Mouse (Mus musculus) hindbrain, embryonic 13.5 days (tissue): ENCODE data around the gene Arfgef3. TPM values are rescaled to one million over a fixed set of nuclear protein-coding genes. Genes with fewer than 3 reads are reported as not detected.
A peak's percentile ranks its signal among the peaks of the same experiment; 100 is the strongest.
"Not testable (repeated sequence)": the region's sequence is repeated elsewhere in the genome, so short reads cannot be mapped to it uniquely, and the experiment has no call there.

Experiments used
- ATAC-seq: fragments of 200-750 bp; cut with Nextera tagmentation; 2 replicates; pipeline ENCODE4 v1.8.0; 2017; ENCODE audit warnings: moderate TSS enrichment; ENCODE audit not compliant: low FRiP score
- H3K27ac ChIP-seq: fragments of 300-500 bp; sonication (generic); 2 replicates; pipeline ENCODE4 v1.5.1; 2015; ENCODE audit warnings: inconsistent platforms, mild to moderate bottlenecking, moderate library complexity
- H3K27me3 ChIP-seq: fragments of 300-500 bp; sonication (generic); 2 replicates; pipeline ENCODE4 v1.6.1; 2015; ENCODE audit warnings: mild to moderate bottlenecking, inconsistent platforms
- H3K36me3 ChIP-seq: fragments of 300-500 bp; sonication (generic); 2 replicates; pipeline ENCODE4 v1.6.1; 2015; ENCODE audit warnings: mild to moderate bottlenecking, inconsistent platforms
- H3K4me1 ChIP-seq: fragments of 300-500 bp; sonication (generic); replicated peaks from 2 replicates; pipeline ENCODE4 v1.6.1; 2015; ENCODE audit warnings: inconsistent platforms
- H3K4me2 ChIP-seq: fragments of 300-500 bp; sonication (generic); 2 replicates; pipeline ENCODE4 v1.6.1; 2015; ENCODE audit warnings: inconsistent platforms, mild to moderate bottlenecking, moderate library complexity
- H3K4me3 ChIP-seq: fragments of 300-500 bp; sonication (generic); 2 replicates; pipeline ENCODE4 v1.5.1; 2015; ENCODE audit warnings: mild to moderate bottlenecking, inconsistent platforms
- H3K9ac ChIP-seq: fragments of 300-500 bp; sonication (generic); 2 replicates; pipeline ENCODE4 v1.6.1; 2015; ENCODE audit warnings: mild to moderate bottlenecking, inconsistent platforms
- H3K9me3 ChIP-seq: fragments of 300-500 bp; sonication (generic); 2 replicates; pipeline ENCODE4 v1.6.1; 2016; ENCODE audit warnings: inconsistent platforms
- WGBS: fragments of 180-500 bp; shearing (Covaris S2); methylation state at CpG from one replicate; pipeline ENCODE4 v1.1.7; 2015; 5-methylcytosine and 5-hydroxymethylcytosine counted together
- polyA plus RNA-seq: library from polyadenylated mRNA; unstranded; fragments of >200 nt; fragmentation: Nextera tagmentation; extraction: Ambion mirVana; gene quantifications from 2 replicates; pipeline ENCODE4 v1.2.1, GENCODE M21; 2015

Gene Arfgef3
- polyA plus RNA-seq, 1 experiment from 2014 or later: 5.1 TPM

DNA sequence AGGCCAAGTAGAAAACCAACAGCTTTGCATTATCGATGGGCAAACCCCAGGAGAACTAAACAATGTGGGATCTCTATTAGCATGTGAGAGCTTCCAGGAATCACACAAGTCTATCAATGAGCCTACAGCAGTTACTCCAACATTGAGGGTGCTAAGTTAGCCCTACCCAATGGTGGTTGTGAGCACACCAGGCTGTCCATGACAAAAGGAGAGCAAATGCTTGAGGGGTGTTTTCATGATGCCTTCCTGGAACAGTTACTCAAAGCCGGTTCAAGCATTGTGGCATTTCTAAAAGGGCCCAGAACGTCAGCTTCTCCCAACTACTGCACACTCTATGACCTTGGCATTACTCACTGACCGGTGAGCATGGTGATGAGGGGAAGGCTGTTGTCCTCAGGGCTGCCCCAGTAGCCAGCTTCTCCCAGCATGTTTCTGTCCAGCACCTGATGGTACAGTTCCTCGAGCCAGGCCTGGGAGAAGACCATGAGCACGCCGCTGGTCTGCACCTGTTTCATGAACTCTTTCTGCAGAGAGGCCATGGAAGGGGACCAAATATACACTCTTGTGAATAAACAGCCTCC lies 109.3 kb downstream of the Arfgef3 start:
- Histone ChIP-seq H3K36me3 (peaks cover 19% of the 10 kb centered on the region), H3K4me1 (no peaks in the 10 kb centered on the region)
- no peak for ATAC-seq

DNA sequence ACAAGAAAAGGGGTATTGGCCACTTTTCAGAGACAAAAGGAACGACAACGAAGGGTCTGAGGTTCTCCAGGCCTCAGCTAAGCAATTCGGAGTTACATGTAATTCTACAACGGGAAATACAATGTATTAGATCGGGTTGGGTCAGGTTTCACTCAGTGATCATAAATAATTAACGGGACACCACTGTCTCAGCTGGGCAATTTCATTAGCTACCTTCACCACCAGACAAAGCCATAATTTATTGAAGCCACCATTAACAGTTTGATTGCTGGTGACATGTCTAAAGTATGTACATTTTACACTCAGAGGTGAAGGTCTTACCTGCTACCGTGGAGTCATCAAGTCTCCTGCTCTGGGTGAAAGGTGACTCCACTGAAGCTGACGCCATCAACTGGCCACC lies 113.3 kb downstream of the Arfgef3 start:
- Histone ChIP-seq H3K4me2 (no peak overlapping the region), H3K27me3 (no peaks in the 10 kb centered on the region), H3K4me3 (no peak overlapping the region), H3K9me3 (no peaks in the 10 kb centered on the region), H3K9ac (no peak overlapping the region), H3K4me1 (no peaks in the 10 kb centered on the region), H3K36me3 (peaks cover 39% of the 10 kb centered on the region), H3K27ac (no peak overlapping the region)
- no peak for ATAC-seq
- WGBS: 77% methylated on average over 8 of the region's 8 CpGs

More for the DNA sequence above, 109.3 kb downstream of the Arfgef3 start:
- H3K4me3 ChIP-seq: no peak overlapping the region
- H3K27me3 ChIP-seq: no peaks in the 10 kb centered on the region
- WGBS: 85% methylated on average over 7 of the region's 7 CpGs
- H3K27ac ChIP-seq: no peak overlapping the region
- no peaks in the 10 kb centered on the region for H3K9me3 ChIP-seq
- H3K4me2 ChIP-seq: no peak overlapping the region
- no peak overlapping the region for H3K9ac ChIP-seq

DNA sequence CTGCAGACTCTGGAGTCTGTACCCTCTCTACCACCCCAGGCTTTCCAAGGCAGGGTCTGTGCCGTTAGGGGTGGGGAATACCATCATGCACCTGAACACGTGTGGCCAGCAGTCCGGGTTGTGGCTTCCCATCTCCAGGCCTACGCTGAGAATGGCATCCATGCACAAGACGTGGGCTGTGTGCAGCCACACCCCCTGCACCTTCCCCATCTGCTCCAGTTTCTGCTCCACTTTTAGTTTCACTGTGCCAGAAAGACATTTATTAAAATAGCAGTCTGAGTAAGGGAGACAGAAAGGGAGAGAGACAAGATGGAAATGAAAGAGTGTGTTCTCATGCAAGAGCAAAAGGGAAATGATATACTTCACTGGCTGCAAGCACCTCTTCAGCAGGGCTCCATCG lies 116.2 kb downstream of the Arfgef3 start:
- no peak overlapping the region for H3K27ac ChIP-seq
- peaks cover 38% of the 10 kb centered on the region for H3K36me3 ChIP-seq
- H3K9ac ChIP-seq: no peak overlapping the region
- no peaks in the 10 kb centered on the region for H3K9me3 ChIP-seq
- ATAC-seq: no peak
- no peak overlapping the region for H3K4me2 ChIP-seq
- H3K27me3 ChIP-seq: no peaks in the 10 kb centered on the region
- no peaks in the 10 kb centered on the region for H3K4me1 ChIP-seq
- H3K4me3 ChIP-seq: no peak overlapping the region
- 87% methylated on average over 6 of the region's 6 CpGs for WGBS

DNA sequence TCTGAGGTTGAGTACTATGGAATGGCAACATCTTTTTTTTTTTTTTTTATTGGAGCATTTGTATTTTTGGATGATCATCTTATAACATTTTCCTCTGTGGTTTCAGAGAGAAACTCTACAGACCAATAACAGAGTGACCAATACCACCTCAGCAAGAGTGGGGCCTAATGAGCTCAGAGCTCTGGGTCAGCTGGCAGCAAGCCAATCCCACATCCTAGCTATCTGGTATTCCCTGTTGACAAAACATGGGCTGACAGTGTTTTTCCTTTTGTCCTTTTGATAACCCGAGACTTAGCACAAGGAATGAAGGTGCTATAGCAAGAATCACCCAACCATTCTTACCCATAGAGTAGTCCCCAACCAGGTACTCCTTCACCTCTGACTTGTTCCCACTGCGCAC lies 131.0 kb downstream of the Arfgef3 start:
- Histone ChIP-seq H3K4me3 (no peak overlapping the region), H3K27ac (no peak overlapping the region), H3K4me1 (no peaks in the 10 kb centered on the region), H3K9me3 (no peaks in the 10 kb centered on the region), H3K4me2 (no peak overlapping the region), H3K36me3 (peaks cover 43% of the 10 kb centered on the region), H3K27me3 (no peaks in the 10 kb centered on the region), H3K9ac (no peak overlapping the region)
- WGBS: 84% methylated on average over 2 of the region's 2 CpGs
- ATAC-seq: no peak

DNA sequence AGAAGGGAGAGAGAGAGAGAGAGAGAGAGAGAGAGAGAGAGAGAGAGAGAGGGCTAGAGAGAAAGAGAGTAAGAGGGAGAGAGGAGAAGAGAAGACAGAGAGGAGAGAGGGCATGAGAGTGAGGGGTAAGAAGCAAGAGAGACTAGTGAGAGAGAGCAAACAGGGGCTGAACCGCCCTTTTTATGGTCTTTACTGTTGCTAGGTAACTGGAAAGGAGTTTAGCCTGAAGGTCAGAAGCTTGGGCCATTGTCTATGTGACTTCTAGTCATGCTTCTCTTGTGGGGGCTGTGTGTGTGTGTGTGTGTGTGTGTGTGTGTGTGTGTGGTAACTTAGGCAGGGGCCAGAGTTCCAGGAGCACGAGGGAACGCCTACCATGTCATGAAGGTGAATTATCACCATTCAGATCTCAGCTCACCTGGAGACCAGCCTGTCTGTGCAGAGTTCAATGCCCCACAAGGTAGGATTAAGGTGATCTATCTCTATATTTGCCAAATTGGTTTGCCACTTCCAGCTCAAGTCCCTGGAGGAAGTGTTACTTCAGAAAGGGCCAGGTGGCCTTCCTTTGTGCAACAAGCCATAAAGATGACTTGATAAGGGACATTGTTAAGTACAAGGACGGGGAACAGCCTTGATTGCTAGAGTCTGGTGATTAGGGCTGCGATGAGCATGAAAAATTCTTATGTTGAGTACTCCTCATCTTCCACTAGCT lies 138.8 kb downstream of the Arfgef3 start:
- H3K4me3 ChIP-seq, H3K4me2 ChIP-seq, H3K9ac ChIP-seq, H3K9me3 ChIP-seq, H3K27ac ChIP-seq, H3K27me3 ChIP-seq, H3K4me1 ChIP-seq, ATAC-seq: not testable (repeated sequence)
- WGBS: 46% methylated on average over 5 of the region's 5 CpGs
- peaks cover 17% of the 10 kb centered on the region for H3K36me3 ChIP-seq

DNA sequence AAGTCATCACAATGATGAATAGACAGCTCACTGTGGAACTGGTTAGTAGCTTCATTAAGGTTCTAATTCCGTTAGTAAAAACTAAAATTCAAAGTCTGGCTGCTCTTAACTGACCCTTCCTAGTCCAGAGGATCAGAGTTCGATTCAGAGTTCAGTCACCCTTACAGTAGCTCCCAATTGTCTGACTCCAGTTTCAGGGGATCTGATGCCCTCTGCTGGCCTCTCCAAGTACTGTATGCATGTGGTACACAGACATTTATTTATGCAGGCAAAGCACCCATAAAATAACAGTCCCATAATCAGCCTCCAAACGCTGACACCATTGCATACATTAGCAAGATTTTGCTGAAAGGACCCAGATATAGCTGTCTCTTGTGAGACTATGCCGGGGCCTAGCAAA lies 141.7 kb downstream of the Arfgef3 start:
- peak; percentile 76 for ATAC-seq
- H3K9ac ChIP-seq: no peak overlapping the region
- H3K27ac ChIP-seq: no peak overlapping the region
- 32% methylated on average over 4 of the region's 4 CpGs for WGBS
- H3K4me1 ChIP-seq: 0 out of 2 replicates have a peak, but pooled peaks cover 4% of the 10 kb centered on the region
- H3K27me3 ChIP-seq: no peaks in the 10 kb centered on the region
- no peak overlapping the region for H3K4me2 ChIP-seq
- H3K9me3 ChIP-seq: no peaks in the 10 kb centered on the region
- H3K4me3 ChIP-seq: no peak overlapping the region
- H3K36me3 ChIP-seq: peaks cover 31% of the 10 kb centered on the region

DNA sequence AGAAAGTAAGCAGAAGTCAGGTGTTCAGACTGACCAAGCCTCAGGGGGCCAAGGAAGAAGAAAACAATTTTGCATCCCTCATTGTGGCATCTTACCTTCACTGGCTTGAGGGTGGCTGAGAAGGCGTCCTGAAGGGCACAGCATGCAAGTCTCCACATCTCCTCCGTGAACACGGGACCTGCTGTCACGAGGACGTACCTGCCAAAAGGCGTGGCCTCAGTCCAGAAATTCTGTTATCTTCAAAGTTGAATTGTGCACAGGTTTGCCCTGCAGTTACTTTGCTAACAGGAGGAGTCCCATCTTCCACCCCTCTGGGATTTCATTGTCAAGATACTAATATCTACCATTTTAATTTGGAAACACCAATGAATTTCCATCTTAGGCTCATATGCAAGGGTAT lies 146.1 kb downstream of the Arfgef3 start:
- Histone ChIP-seq H3K36me3 (peaks cover 43% of the 10 kb centered on the region), H3K9me3 (no peaks in the 10 kb centered on the region), H3K4me1 (no peaks in the 10 kb centered on the region), H3K9ac (no peak overlapping the region), H3K27ac (no peak overlapping the region), H3K4me2 (no peak overlapping the region), H3K27me3 (no peaks in the 10 kb centered on the region), H3K4me3 (no peak overlapping the region)
- WGBS: 94% methylated on average over 6 of the region's 6 CpGs
- no peak for ATAC-seq

DNA sequence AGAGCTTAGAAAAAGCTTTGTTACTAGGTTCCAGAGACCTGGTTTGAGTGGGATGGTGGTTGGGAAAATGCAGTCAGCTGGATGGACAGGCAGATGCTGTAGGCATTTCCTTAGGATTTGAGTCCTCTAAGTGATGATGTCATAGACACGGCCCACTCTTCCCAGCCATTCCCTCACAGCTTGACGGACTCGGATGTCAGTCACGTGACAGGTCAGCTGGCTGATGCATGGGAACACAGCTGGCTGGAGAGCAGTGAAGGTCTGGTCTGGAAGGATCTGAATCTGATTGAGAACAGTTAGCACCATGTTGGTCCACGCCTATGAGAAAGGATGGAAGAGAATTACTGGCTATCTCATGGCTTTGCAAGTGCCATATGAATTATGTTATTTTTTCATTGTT lies 154.3 kb downstream of the Arfgef3 start:
- no peak for ATAC-seq
- Histone ChIP-seq H3K4me3 (no peak overlapping the region), H3K9ac (no peak overlapping the region), H3K4me2 (no peak overlapping the region), H3K36me3 (peaks cover 37% of the 10 kb centered on the region), H3K27me3 (no peaks in the 10 kb centered on the region), H3K9me3 (no peaks in the 10 kb centered on the region), H3K27ac (no peak overlapping the region), H3K4me1 (no peaks in the 10 kb centered on the region)
- WGBS: 93% methylated on average over 5 of the region's 5 CpGs

DNA sequence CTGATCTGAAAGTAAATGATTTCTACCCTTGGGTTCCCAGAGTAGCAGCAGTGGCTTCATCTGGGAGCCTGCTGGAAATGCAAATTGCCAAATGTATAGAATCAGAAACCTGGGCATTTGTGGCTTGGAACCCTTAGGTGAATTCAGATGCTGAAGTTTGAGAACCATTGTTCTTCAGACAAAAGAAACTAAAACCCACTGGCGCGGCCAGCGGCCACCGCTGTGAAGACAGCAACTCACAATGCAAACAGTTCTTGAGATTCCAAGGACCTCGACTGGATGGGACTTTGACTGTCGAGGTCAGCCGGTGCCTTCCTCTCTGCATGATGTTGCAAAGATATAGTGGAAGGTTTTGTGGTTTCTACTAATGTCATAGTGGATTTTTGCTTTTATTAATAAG lies 159.6 kb downstream of the Arfgef3 start:
- WGBS: 9% methylated on average over 7 of the region's 7 CpGs
- H3K27me3 ChIP-seq: no peaks in the 10 kb centered on the region
- H3K4me3 ChIP-seq: no peak overlapping the region
- H3K4me1 ChIP-seq: no peaks in the 10 kb centered on the region
- no peak overlapping the region for H3K27ac ChIP-seq
- no peaks in the 10 kb centered on the region for H3K9me3 ChIP-seq
- no peak overlapping the region for H3K9ac ChIP-seq
- no peak overlapping the region for H3K4me2 ChIP-seq
- no peak for ATAC-seq
- peaks cover 5% of the 10 kb centered on the region for H3K36me3 ChIP-seq

DNA sequence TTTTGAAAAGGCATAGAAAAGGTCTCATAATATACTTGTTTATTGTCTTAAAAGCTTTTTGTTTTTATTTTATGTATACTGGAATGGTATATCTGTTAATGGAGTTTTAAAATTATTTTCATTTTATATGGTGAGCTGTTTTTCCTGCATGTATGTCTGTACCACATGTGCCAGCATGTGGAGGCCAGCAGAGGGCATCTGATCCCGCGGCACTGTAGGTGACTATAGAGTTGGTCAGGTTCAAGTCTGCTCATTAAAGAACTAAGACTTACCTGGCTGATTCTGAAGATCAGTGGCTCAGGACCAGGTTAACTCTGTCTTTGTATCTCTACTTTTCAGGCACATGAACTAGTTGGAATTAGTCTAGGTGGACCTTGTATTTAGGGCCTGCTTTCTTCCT lies 171.2 kb downstream of the Arfgef3 start:
- 52% methylated on average over 2 of the region's 2 CpGs for WGBS
- Histone ChIP-seq H3K4me1 (no peaks in the 10 kb centered on the region), H3K9me3 (no peaks in the 10 kb centered on the region; the same call in 1 of the 2 replicates), H3K36me3 (no peaks in the 10 kb centered on the region), H3K27ac (no peak overlapping the region), H3K4me2 (no peak overlapping the region), H3K9ac (no peak overlapping the region), H3K27me3 (no peaks in the 10 kb centered on the region), H3K4me3 (no peak overlapping the region)
- ATAC-seq: no peak

DNA sequence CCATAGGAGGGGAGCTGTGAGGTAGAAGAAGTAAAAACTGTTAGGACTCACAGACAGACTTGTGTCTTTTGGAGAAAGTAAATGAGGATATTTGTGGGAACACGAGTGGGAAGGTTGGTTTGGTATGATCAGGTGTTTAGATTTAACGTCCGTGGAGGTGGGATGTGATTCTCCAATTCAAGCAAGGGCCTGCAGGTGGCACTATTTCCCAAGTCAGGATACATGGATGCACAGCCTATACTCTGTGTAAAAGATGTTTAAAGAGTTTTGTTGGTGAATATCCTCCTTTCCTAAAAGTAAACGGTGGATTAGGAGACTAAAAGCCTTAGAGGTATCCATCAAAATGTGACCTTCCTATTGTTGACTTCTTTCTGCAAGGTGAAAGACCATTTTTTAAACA lies 180.8 kb downstream of the Arfgef3 start:
- 0 out of 2 replicates have a peak, but pooled peaks have one; percentile 59 for ATAC-seq
- 8% methylated on average over 4 of the region's 4 CpGs for WGBS
- no peak overlapping the region for H3K4me3 ChIP-seq
- H3K9me3 ChIP-seq: no peaks in the 10 kb centered on the region
- H3K27ac ChIP-seq: no peak overlapping the region
- no peaks in the 10 kb centered on the region for H3K36me3 ChIP-seq
- no peaks in the 10 kb centered on the region for H3K27me3 ChIP-seq
- no peak overlapping the region for H3K4me2 ChIP-seq
- no peaks in the 10 kb centered on the region for H3K4me1 ChIP-seq
- H3K9ac ChIP-seq: no peak overlapping the region

DNA sequence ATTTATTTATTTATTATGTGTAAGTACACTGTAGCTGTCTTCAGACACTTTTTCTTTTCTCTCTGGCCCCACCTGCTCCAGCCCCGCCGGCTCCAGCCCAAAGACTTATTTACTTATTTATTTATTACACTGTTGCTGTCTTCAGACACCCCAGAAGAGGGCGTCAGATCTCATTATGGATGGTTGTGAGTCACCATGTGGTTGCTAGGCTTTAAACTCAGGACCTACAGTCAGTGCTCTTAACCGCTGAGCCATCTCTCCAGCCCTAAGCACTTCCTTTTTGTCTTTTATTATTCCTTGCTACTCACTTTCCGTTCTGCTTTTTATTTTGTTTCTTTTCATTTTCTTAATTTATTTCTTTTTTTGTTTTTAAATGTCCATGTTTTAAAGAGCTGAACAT lies 182.3 kb downstream of the Arfgef3 start:
- no peak for ATAC-seq
- no peaks in the 10 kb centered on the region for H3K27me3 ChIP-seq
- H3K4me3 ChIP-seq: no peak overlapping the region
- no peak overlapping the region for H3K4me2 ChIP-seq
- no peaks in the 10 kb centered on the region for H3K9me3 ChIP-seq
- H3K27ac ChIP-seq: no peak overlapping the region
- H3K9ac ChIP-seq: no peak overlapping the region
- 48% methylated on average over 5 of the region's 5 CpGs for WGBS
- no peaks in the 10 kb centered on the region for H3K4me1 ChIP-seq
- H3K36me3 ChIP-seq: no peaks in the 10 kb centered on the region

DNA sequence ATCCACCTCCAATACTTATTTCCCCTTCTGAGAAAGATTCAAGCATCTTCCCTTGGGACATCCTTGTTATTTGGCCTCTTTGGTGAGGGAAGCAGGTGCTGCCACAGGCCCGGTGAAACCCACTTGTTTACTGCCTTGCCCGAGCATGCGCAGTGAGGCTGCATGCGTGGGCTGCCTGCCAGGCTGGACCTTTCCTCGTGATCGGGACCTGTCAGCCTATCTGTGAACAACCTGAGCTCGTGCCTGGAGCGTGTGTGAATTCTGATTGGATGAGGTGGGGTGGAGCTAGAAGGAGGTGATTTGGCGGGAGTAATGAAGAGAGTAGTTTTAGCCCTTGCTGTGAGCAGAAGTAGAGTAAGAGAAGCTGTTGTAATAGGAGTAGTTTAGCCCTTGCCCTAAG lies 184.7 kb downstream of the Arfgef3 start:
- not testable (repeated sequence) for H3K4me2 ChIP-seq, H3K9me3 ChIP-seq, ATAC-seq, H3K27ac ChIP-seq, H3K27me3 ChIP-seq, H3K4me1 ChIP-seq, H3K4me3 ChIP-seq, H3K9ac ChIP-seq, H3K36me3 ChIP-seq
- 91% methylated on average over 9 of the region's 9 CpGs for WGBS
